Mouse (Mus musculus) lung, embryonic 16.5 days (tissue): ENCODE data around the gene Orai1. TPM values are rescaled to one million over a fixed set of nuclear protein-coding genes. Genes with fewer than 3 reads are reported as not detected.

ENCODE experiments used
- ATAC-seq: fragments of 200-750 bp; cut with Nextera tagmentation; 2 replicates; pipeline ENCODE4 v1.8.0; 2017; ENCODE audit warnings: low read depth, mild to moderate bottlenecking, moderate library complexity
- H3K27ac ChIP-seq: fragments of 300-500 bp; sonication (generic); 2 replicates; pipeline ENCODE4 v1.5.1; 2014; ENCODE audit warnings: mild to moderate bottlenecking, control low read depth, low read length
- H3K27me3 ChIP-seq: fragments of 300-500 bp; sonication (generic); 2 replicates; pipeline ENCODE4 v1.6.1; 2014; ENCODE audit warnings: low read depth, low read length, mixed read lengths; ENCODE audit not compliant: control insufficient read depth, insufficient read depth
- H3K36me3 ChIP-seq: fragments of 300-500 bp; sonication (generic); 2 replicates; pipeline ENCODE4 v1.6.1; 2014; ENCODE audit warnings: low read length; ENCODE audit not compliant: control insufficient read depth, insufficient read depth
- H3K4me1 ChIP-seq: fragments of 300-500 bp; sonication (generic); replicated peaks from 2 replicates; pipeline ENCODE4 v1.6.1; 2014; ENCODE audit warnings: low read length, mixed read lengths; ENCODE audit not compliant: control insufficient read depth, insufficient read depth
- H3K4me2 ChIP-seq: fragments of 300-500 bp; sonication (generic); 2 replicates; pipeline ENCODE4 v1.6.1; 2014; ENCODE audit warnings: low read depth, low read length, control low read depth
- H3K4me3 ChIP-seq: fragments of 300-500 bp; sonication (generic); 2 replicates; pipeline ENCODE4 v1.5.1; 2014; ENCODE audit warnings: mild to moderate bottlenecking, low read length, control low read depth
- H3K9ac ChIP-seq: fragments of 300-500 bp; sonication (generic); 2 replicates; pipeline ENCODE4 v1.6.1; 2014; ENCODE audit warnings: low read length, control low read depth
- H3K9me3 ChIP-seq: fragments of 300-500 bp; sonication (generic); 2 replicates; pipeline ENCODE4 v1.6.1; 2016; ENCODE audit warnings: low read length; ENCODE audit not compliant: control insufficient read depth
- WGBS: fragments of 180-500 bp; shearing (Covaris S2); extraction: QIAGEN DNeasy Blood & Tissue Kit; methylation state at CpG from one replicate; pipeline ENCODE4 v1.1.7; 2014; 5-methylcytosine and 5-hydroxymethylcytosine counted together
- polyA plus RNA-seq: library from polyadenylated mRNA; unstranded; fragments of >200 nt; fragmentation: Nextera tagmentation; extraction: Ambion mirVana; gene quantifications from 2 replicates; pipeline ENCODE4 v1.2.1, GENCODE M21; 2015

Gene Orai1
- polyA plus RNA-seq, 1 experiment from 2014 or later = 18.2 TPM

- Histone ChIP-seq H3K4me2 (no peak overlapping the region), H3K36me3 (no peaks in the 10 kb centered on the region), H3K4me3 (no peak overlapping the region), H3K4me1 (peaks cover 10% of the 10 kb centered on the region), H3K9ac (no peak overlapping the region), H3K27ac (no peak overlapping the region), H3K27me3 (no peaks in the 10 kb centered on the region), H3K9me3 (no peaks in the 10 kb centered on the region)
- 73% methylated on average over 5 of the region's 5 CpGs for WGBS
- no peak for ATAC-seq
Observed at GRCm38 (mm10) chr5:123038115-123038514, 23.2 kb downstream of the Orai1 start.

GRCm38 (mm10) chr5:123039120-123039752, 24.4 kb downstream of the Orai1 start:
- Histone ChIP-seq H3K4me1 (peaks cover 10% of the 10 kb centered on the region), H3K27me3 (no peaks in the 10 kb centered on the region), H3K4me3 (peak overlapping the region; percentile 43), H3K36me3 (no peaks in the 10 kb centered on the region), H3K4me2 (peak overlapping the region; percentile 69), H3K27ac (peak overlapping the region; percentile 18), H3K9ac (peak overlapping the region; percentile 55; the same call in 1 of the 2 replicates), H3K9me3 (no peaks in the 10 kb centered on the region)
- 3% methylated on average over 25 of the region's 25 CpGs for WGBS
- ATAC-seq = peak; percentile 84

- Histone ChIP-seq H3K4me1 (peaks cover 7% of the 10 kb centered on the region; the same call in 1 of the 2 replicates), H3K9me3 (no peaks in the 10 kb centered on the region), H3K36me3 (no peaks in the 10 kb centered on the region), H3K27me3 (no peaks in the 10 kb centered on the region), H3K4me2 (no peak overlapping the region), H3K9ac (no peak overlapping the region), H3K4me3 (no peak overlapping the region), H3K27ac (peak overlapping the region; percentile 77)
- peak; percentile 37 for ATAC-seq
- WGBS = 47% methylated on average over 7 of the region's 7 CpGs
Observed at GRCm38 (mm10) chr5:123040796-123041195, 25.9 kb downstream of the Orai1 start.

GRCm38 (mm10) chr5:123043856-123044255, 29.0 kb downstream of the Orai1 start:
- Histone ChIP-seq H3K4me3 (no peak overlapping the region), H3K9me3 (no peaks in the 10 kb centered on the region), H3K9ac (no peak overlapping the region), H3K27ac (no peak overlapping the region), H3K4me1 (peaks cover 7% of the 10 kb centered on the region; the same call in 1 of the 2 replicates), H3K36me3 (no peaks in the 10 kb centered on the region), H3K4me2 (no peak overlapping the region), H3K27me3 (no peaks in the 10 kb centered on the region)
- no peak for ATAC-seq
- 22% methylated on average over 7 of the region's 7 CpGs for WGBS

- Histone ChIP-seq H3K4me3 (no peak overlapping the region), H3K36me3 (no peaks in the 10 kb centered on the region), H3K4me1 (peaks cover 5% of the 10 kb centered on the region; the same call in 1 of the 2 replicates), H3K27ac (no peak overlapping the region), H3K27me3 (no peaks in the 10 kb centered on the region), H3K9ac (no peak overlapping the region), H3K9me3 (no peaks in the 10 kb centered on the region), H3K4me2 (no peak overlapping the region)
- WGBS = 23% methylated on average over 9 of the region's 9 CpGs
- ATAC-seq = peak; percentile 81
Observed at GRCm38 (mm10) chr5:123045561-123046295, 30.9 kb downstream of the Orai1 start.

GRCm38 (mm10) chr5:123046916-123047315, 32.0 kb downstream of the Orai1 start, which contains the start of gene Morn3:
Morn3 (minus strand) TSS chr5:123047016.
- no peaks in the 10 kb centered on the region for H3K36me3 ChIP-seq
- 71% methylated on average over 3 of the region's 3 CpGs for WGBS
- ATAC-seq = no peak
- H3K9me3 ChIP-seq = no peaks in the 10 kb centered on the region
- H3K4me3 ChIP-seq = no peak within 1 kb of the TSS
- H3K27ac ChIP-seq = no peak within 1 kb of the TSS
- no peak within 1 kb of the TSS for H3K9ac ChIP-seq
- no peaks in the 10 kb centered on the region for H3K27me3 ChIP-seq
- H3K4me1 ChIP-seq = peaks cover 5% of the 10 kb centered on the region; the same call in 1 of the 2 replicates
- no peak within 1 kb of the TSS for H3K4me2 ChIP-seq

GRCm38 (mm10) chr5:123049271-123049670, 34.4 kb downstream of the Orai1 start:
- Histone ChIP-seq H3K4me1 (peaks cover 5% of the 10 kb centered on the region; the same call in 1 of the 2 replicates), H3K4me2 (peak overlapping the region; percentile 56), H3K27ac (no peak overlapping the region), H3K4me3 (peak overlapping the region; percentile 36), H3K9me3 (no peaks in the 10 kb centered on the region), H3K27me3 (no peaks in the 10 kb centered on the region), H3K36me3 (no peaks in the 10 kb centered on the region), H3K9ac (peak overlapping the region; percentile 63)
- WGBS = under 1% methylated on average over 12 of the region's 12 CpGs
- ATAC-seq = peak; percentile 52

- no peak for ATAC-seq
- Histone ChIP-seq H3K9ac (no peak overlapping the region), H3K27ac (no peak overlapping the region), H3K9me3 (no peaks in the 10 kb centered on the region), H3K4me1 (peaks cover 5% of the 10 kb centered on the region; the same call in 1 of the 2 replicates), H3K4me2 (no peak overlapping the region), H3K4me3 (no peak overlapping the region), H3K36me3 (no peaks in the 10 kb centered on the region), H3K27me3 (no peaks in the 10 kb centered on the region)
- 79% methylated on average over 9 of the region's 9 CpGs for WGBS
Observed at GRCm38 (mm10) chr5:123050918-123051317, 36.0 kb downstream of the Orai1 start.

GRCm38 (mm10) chr5:123051736-123052135, 36.9 kb downstream of the Orai1 start:
- ATAC-seq = no peak
- Histone ChIP-seq H3K36me3 (no peaks in the 10 kb centered on the region), H3K4me2 (no peak overlapping the region), H3K4me3 (no peak overlapping the region), H3K4me1 (peaks cover 5% of the 10 kb centered on the region; the same call in 1 of the 2 replicates), H3K27ac (no peak overlapping the region), H3K27me3 (no peaks in the 10 kb centered on the region), H3K9me3 (no peaks in the 10 kb centered on the region), H3K9ac (no peak overlapping the region)
- 75% methylated on average over 5 of the region's 5 CpGs for WGBS
